8 mouse cellular contexts compared by ENCODE assay signal in the genomic region with DNA sequence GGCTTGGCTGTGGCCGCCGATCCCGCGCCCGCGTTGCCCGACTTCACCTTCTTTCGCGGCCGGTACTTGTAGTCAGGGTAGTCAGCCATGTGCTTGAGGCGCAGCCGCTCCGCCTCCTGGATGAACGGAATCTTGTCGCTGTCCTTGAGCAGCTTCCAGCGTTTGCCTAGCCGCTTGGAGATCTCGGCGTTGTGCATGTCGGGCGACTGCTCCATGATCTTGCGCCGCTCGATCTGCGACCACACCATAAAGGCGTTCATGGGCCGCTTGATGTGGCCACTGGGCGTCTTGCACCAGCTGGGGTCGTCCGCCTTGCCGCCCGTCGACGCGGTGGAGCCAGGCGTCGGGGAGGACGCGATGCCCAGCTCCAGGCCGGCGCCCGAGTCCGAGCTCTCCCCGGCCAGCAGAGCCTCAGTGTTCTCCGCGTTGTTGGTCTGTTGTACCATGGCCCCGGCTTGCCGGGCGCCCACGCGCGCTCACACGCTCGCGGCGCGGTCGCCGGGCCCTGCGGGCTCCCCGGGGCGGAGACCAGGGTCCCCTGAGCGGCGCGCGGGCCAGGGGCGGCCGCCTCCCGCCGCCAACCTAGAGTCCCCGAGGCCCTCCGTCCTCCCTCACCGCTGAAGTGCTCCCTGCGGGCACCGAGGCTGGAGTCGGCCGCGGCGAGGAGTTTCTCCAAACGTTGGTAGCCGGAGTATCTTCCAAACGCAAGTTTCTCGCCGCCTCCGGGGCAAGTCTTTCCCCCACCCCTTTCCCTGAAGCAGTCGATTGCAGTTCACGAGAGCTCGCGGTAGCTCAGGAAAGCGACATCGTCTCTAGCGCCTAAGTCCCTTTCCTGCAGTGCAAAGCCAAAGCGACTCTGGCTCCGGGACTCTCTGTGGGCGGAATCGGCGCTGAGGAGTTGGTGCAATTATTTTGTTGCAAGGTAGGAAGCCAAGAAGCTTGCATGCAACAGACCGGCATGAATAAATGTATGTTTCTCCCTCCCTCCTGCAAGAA. TPM values are rescaled to one million over a fixed set of nuclear protein-coding genes. Genes with fewer than 3 reads are reported as not detected.
DNase-seq lines count a peak whose midpoint lies in the region; ATAC-seq and TF ChIP-seq lines count a peak whose summit lies in the region.

No protein-coding gene starts in this region.

- H3K27me3 ChIP-seq in E14TG2a.4 (ENCODE audit: insufficient read depth, low read length), result peaks cover 15% of the 10 kb centered on the region
- H3K27me3 ChIP-seq in forebrain, embryonic 13.5 days, result no peaks in the 10 kb centered on the region
- no peaks in the 10 kb centered on the region for H3K27me3 ChIP-seq in heart, embryonic 16.5 days (ENCODE audit: control insufficient read depth, insufficient read depth, low read length)
- peaks cover 59% of the 10 kb centered on the region for H3K27me3 ChIP-seq in liver, embryonic 15.5 days
- peaks cover 2% of the 10 kb centered on the region; the same call in 1 of the 2 replicates for H3K27me3 ChIP-seq in neural tube, embryonic 14.5 days (ENCODE audit: control insufficient read depth, insufficient read depth, low read length)

- under 1% methylated on average over 98 of the region's 98 CpGs for WGBS in forebrain, embryonic 13.5 days
- WGBS in heart, embryonic 16.5 days, result under 1% methylated on average over 95 of the region's 98 CpGs
- WGBS in liver, embryonic 15.5 days (ENCODE audit: insufficient replicate concordance), result under 1% methylated on average over 98 of the region's 98 CpGs
- under 1% methylated on average over 91 of the region's 98 CpGs for WGBS in neural tube, embryonic 14.5 days

- H3K9ac ChIP-seq in forebrain, embryonic 13.5 days, result peak overlapping the region; percentile 100
- H3K9ac ChIP-seq in heart, embryonic 16.5 days (ENCODE audit: low read length), result peak overlapping the region; percentile 100
- H3K9ac ChIP-seq in liver, embryonic 15.5 days, result peak overlapping the region; percentile 57
- H3K9ac ChIP-seq in neural tube, embryonic 14.5 days (replicated peaks; ENCODE audit: low read depth, low read length), result peak overlapping the region; percentile 100

- no peak for TF ChIP-seq POLR2A in brain, embryonic 14.5 days (IDR thresholded peaks at IDR 0.05; ENCODE audit: borderline replicate concordance, extremely low read depth, insufficient read depth, insufficient read length, poor library complexity, severe bottlenecking)

- H3K4me2 ChIP-seq in forebrain, embryonic 13.5 days, result peak overlapping the region; percentile 53
- H3K4me2 ChIP-seq in heart, embryonic 16.5 days (ENCODE audit: low read depth, low read length), result peak overlapping the region; percentile 55
- H3K4me2 ChIP-seq in liver, embryonic 15.5 days, result peak overlapping the region; percentile 79
- H3K4me2 ChIP-seq in neural tube, embryonic 14.5 days (ENCODE audit: low read depth, low read length), result peak overlapping the region; percentile 38

- peaks cover 47% of the 10 kb centered on the region for H3K4me1 ChIP-seq in E14TG2a.4 (replicated peaks; ENCODE audit: low read depth, low read length)
- peaks cover 29% of the 10 kb centered on the region for H3K4me1 ChIP-seq in forebrain, embryonic 13.5 days
- peaks cover 12% of the 10 kb centered on the region for H3K4me1 ChIP-seq in heart, embryonic 16.5 days (ENCODE audit: control insufficient read depth, insufficient read depth, low read length)
- peaks cover 37% of the 10 kb centered on the region for H3K4me1 ChIP-seq in liver, embryonic 15.5 days (replicated peaks)
- 0 out of 2 replicates have a peak, but pooled peaks cover 3% of the 10 kb centered on the region for H3K4me1 ChIP-seq in neural tube, embryonic 14.5 days (ENCODE audit: control insufficient read depth, insufficient read depth, low read length)

- H3K27ac ChIP-seq in forebrain, embryonic 13.5 days, result peak overlapping the region; percentile 100
- peak overlapping the region; percentile 100 for H3K27ac ChIP-seq in heart, embryonic 16.5 days (ENCODE audit: low read length)
- H3K27ac ChIP-seq in liver, embryonic 15.5 days (replicated peaks), result peak overlapping the region; percentile 69
- peak overlapping the region; percentile 100 for H3K27ac ChIP-seq in neural tube, embryonic 14.5 days (ENCODE audit: low read depth, low read length)

- TF ChIP-seq CTCF in E14TG2a.4 (conservative IDR thresholded peaks at IDR 0.05; ENCODE audit: low read length), result no peak
- TF ChIP-seq CTCF in brain, embryonic 14.5 days (IDR thresholded peaks at IDR 0.05; ENCODE audit: borderline replicate concordance, extremely low read depth, insufficient read depth, insufficient read length), result no peak

- peak; percentile 80 for DNase-seq in brain, embryonic 14.5 days (ENCODE audit: low read depth)
- DNase-seq in kidney, postnatal 14 days, result peak; percentile 71
- DNase-seq in thymus, postnatal 0 days (ENCODE audit: low spot score), result peak; percentile 62

- no peaks in the 10 kb centered on the region for H3K9me3 ChIP-seq in E14TG2a.4 (ENCODE audit: low read length)
- H3K9me3 ChIP-seq in forebrain, embryonic 13.5 days (replicated peaks), result no peaks in the 10 kb centered on the region
- no peaks in the 10 kb centered on the region for H3K9me3 ChIP-seq in heart, embryonic 16.5 days (replicated peaks; ENCODE audit: control insufficient read depth, low read length)
- H3K9me3 ChIP-seq in liver, embryonic 15.5 days (replicated peaks), result no peaks in the 10 kb centered on the region
- no peaks in the 10 kb centered on the region for H3K9me3 ChIP-seq in neural tube, embryonic 14.5 days (ENCODE audit: control insufficient read depth, low read length)

- peak overlapping the region; percentile 83 for H3K4me3 ChIP-seq in E14TG2a.4 (replicated peaks; ENCODE audit: low read length)
- peak overlapping the region; percentile 100 for H3K4me3 ChIP-seq in forebrain, embryonic 13.5 days
- H3K4me3 ChIP-seq in heart, embryonic 16.5 days (ENCODE audit: low read length), result peak overlapping the region; percentile 99
- H3K4me3 ChIP-seq in liver, embryonic 15.5 days (replicated peaks), result peak overlapping the region; percentile 58
- H3K4me3 ChIP-seq in neural tube, embryonic 14.5 days (ENCODE audit: low read depth, low read length), result peak overlapping the region; percentile 91

- peak; percentile 7 for ATAC-seq in forebrain, embryonic 13.5 days
- ATAC-seq in heart, embryonic 16.5 days (replicated peaks; ENCODE audit: extremely low read depth, insufficient read depth, low FRiP score), result peak; percentile 34
- ATAC-seq in liver, embryonic 15.5 days (ENCODE audit: insufficient read depth), result 0 out of 2 replicates have a peak, but pooled peaks have one; percentile 11
- peak; percentile 38 for ATAC-seq in neural tube, embryonic 14.5 days (ENCODE audit: low read depth)

- no peaks in the 10 kb centered on the region for H3K36me3 ChIP-seq in E14TG2a.4 (ENCODE audit: insufficient read depth, low read length)
- peaks cover 22% of the 10 kb centered on the region for H3K36me3 ChIP-seq in forebrain, embryonic 13.5 days (ENCODE audit: poor library complexity, severe bottlenecking)
- H3K36me3 ChIP-seq in heart, embryonic 16.5 days (ENCODE audit: control insufficient read depth, insufficient read depth), result 0 out of 2 replicates have a peak, but pooled peaks cover 5% of the 10 kb centered on the region
- H3K36me3 ChIP-seq in liver, embryonic 15.5 days (replicated peaks), result no peaks in the 10 kb centered on the region
- H3K36me3 ChIP-seq in neural tube, embryonic 14.5 days (ENCODE audit: control insufficient read depth, insufficient read depth, low read length), result no peaks in the 10 kb centered on the region

RNA-seq across cellular contexts. Expression of a gene that starts 0.6 kb away (rescaled TPM):
- polyA plus RNA-seq in brain, embryonic 14.5 days (2012; rRNA removed), result 327 and 346 TPM in 2 replicates
- 170 and 218 TPM in 2 replicates for polyA plus RNA-seq in forebrain, embryonic 13.5 days (2015; fragmentation: Nextera tagmentation; extraction: Ambion mirVana)
- polyA plus RNA-seq in heart, embryonic 16.5 days (2015; fragmentation: Nextera tagmentation; extraction: Ambion mirVana), result 34.6 and 34.9 TPM in 2 replicates
- 1.9 and 2.0 TPM in 2 replicates for polyA plus RNA-seq in liver, embryonic 15.5 days (2015; fragmentation: Nextera tagmentation; extraction: Ambion mirVana)
- polyA plus RNA-seq in neural tube, embryonic 14.5 days (2014; fragmentation: Nextera tagmentation; extraction: Ambion mirVana), result 157 and 188 TPM in 2 replicates
- polyA plus RNA-seq in thymus, postnatal 0 days (2015; fragmentation: Nextera tagmentation; extraction: Ambion mirVana), result 80.1 and 111 TPM in 2 replicates

Comparison
In these comparisons a context has a peak if more than half of its experiments do, and no peak if none do; other contexts are left out.
1. Peak in every context shown above with its lines: DNase-seq, ATAC-seq, H3K4me3 ChIP-seq and H3K27ac ChIP-seq.
2. RNA of a gene that starts 0.6 kb away (polyA plus RNA-seq): 327 to 346 TPM in brain, embryonic 14.5 days, 170 to 218 TPM in forebrain, embryonic 13.5 days, 157 to 188 TPM in neural tube, embryonic 14.5 days, 80.1 to 111 TPM in thymus, postnatal 0 days and 34.6 to 34.9 TPM in heart, embryonic 16.5 days; 1.9 to 2.0 TPM in liver, embryonic 15.5 days; every median in the first group is over 10 times any median in the second.